Mouse (Mus musculus) liver, embryonic 13.5 days (tissue): ENCODE data around the gene Aimp1. TPM values are rescaled to one million over a fixed set of nuclear protein-coding genes. Genes with fewer than 3 reads are reported as not detected.
A peak's percentile ranks its signal among the peaks of the same experiment; 100 is the strongest.

ENCODE experiments used
- ATAC-seq: fragments of 200-750 bp; cut with Nextera tagmentation; 2 replicates; pipeline ENCODE4 v1.8.0; 2017; ENCODE audit warnings: low read depth, mild to moderate bottlenecking, moderate number of reproducible peaks, moderate library complexity
- DNase-seq: peaks from one replicate; pipeline ENCODE4 v3.0.0; 2022
- H3K27ac ChIP-seq: fragments of 300-500 bp; sonication (generic); 2 replicates; pipeline ENCODE4 v1.5.1; 2015; ENCODE audit warnings: moderate library complexity, mild to moderate bottlenecking, inconsistent platforms
- H3K27me3 ChIP-seq: fragments of 300-500 bp; sonication (generic); 2 replicates; pipeline ENCODE4 v1.6.1; 2015; ENCODE audit warnings: mild to moderate bottlenecking, inconsistent platforms
- H3K36me3 ChIP-seq: fragments of 300-500 bp; sonication (generic); 2 replicates; pipeline ENCODE4 v1.6.1; 2015; ENCODE audit warnings: mild to moderate bottlenecking, inconsistent platforms
- H3K4me1 ChIP-seq: fragments of 300-500 bp; sonication (generic); replicated peaks from 2 replicates; pipeline ENCODE4 v1.6.1; 2015; ENCODE audit warnings: inconsistent platforms
- H3K4me2 ChIP-seq: fragments of 300-500 bp; sonication (generic); 2 replicates; pipeline ENCODE4 v1.6.1; 2015; ENCODE audit warnings: inconsistent platforms, mild to moderate bottlenecking, moderate library complexity
- H3K4me3 ChIP-seq: fragments of 300-500 bp; sonication (generic); replicated peaks from 2 replicates; pipeline ENCODE4 v1.5.1; 2015; ENCODE audit warnings: mild to moderate bottlenecking, inconsistent platforms
- H3K9ac ChIP-seq: fragments of 300-500 bp; sonication (generic); 2 replicates; pipeline ENCODE4 v1.6.1; 2015; ENCODE audit warnings: mild to moderate bottlenecking, inconsistent platforms
- H3K9me3 ChIP-seq: fragments of 300-500 bp; sonication (generic); replicated peaks from 2 replicates; pipeline ENCODE4 v1.6.1; 2016; ENCODE audit warnings: inconsistent platforms
- WGBS: fragments of 180-500 bp; shearing (Covaris S2); methylation state at CpG from one replicate; pipeline ENCODE4 v1.1.7; 2015; ENCODE audit not compliant: insufficient replicate concordance; 5-methylcytosine and 5-hydroxymethylcytosine counted together
- polyA plus RNA-seq: library from polyadenylated mRNA; unstranded; fragments of >200 nt; fragmentation: Nextera tagmentation; extraction: Ambion mirVana; gene quantifications from 2 replicates; pipeline ENCODE4 v1.2.1, GENCODE M21; 2015

The Aimp1 gene
- 47.6 and 56.0 TPM in 2 replicates for polyA plus RNA-seq

GRCm38 (mm10) chr3:132684231-132684928 is at the start of gene Aimp1:
Gene Aimp1, minus strand, starts transcription at chr3:132684370.
- Histone ChIP-seq H3K4me1 (peaks cover 19% of the 10 kb centered on the region), H3K4me3 (peak within 1 kb of the TSS; percentile 84), H3K9me3 (no peaks in the 10 kb centered on the region), H3K36me3 (peaks cover 2% of the 10 kb centered on the region; the same call in 1 of the 2 replicates), H3K4me2 (peak within 1 kb of the TSS; percentile 79), H3K27ac (peak within 1 kb of the TSS; percentile 81), H3K27me3 (no peaks in the 10 kb centered on the region), H3K9ac (peak within 1 kb of the TSS; percentile 84)
- ATAC-seq (no peak), DNase-seq (no peak)
- 1% methylated on average over 27 of the region's 27 CpGs for WGBS

DNA sequence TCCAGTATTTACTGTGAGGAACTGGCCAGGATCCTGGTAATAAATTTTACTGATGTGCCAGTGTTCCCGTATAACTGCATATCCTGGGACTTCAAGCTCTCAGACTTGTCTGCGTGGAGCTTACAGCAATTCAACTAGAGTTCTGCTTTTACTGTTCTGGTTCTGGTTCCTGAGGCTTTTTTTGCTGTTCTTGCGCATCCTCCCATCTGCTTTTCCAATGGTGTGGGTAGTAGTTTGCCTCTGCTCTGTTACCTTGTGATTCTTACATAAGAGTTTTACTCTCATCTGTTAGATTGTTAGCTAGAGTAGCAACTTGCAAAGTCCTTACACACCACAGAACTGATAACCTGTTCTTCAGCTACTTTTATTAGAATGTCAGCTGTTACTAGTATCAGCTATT is 40.2 kb upstream of the Aimp1 start:
- 81% methylated on average over 3 of the region's 3 CpGs for WGBS
- no peak overlapping the region for H3K27ac ChIP-seq
- DNase-seq = no peak
- H3K4me3 ChIP-seq = no peak overlapping the region
- no peaks in the 10 kb centered on the region for H3K9me3 ChIP-seq
- no peak for ATAC-seq
- no peak overlapping the region for H3K9ac ChIP-seq
- H3K27me3 ChIP-seq = no peaks in the 10 kb centered on the region
- H3K36me3 ChIP-seq = peaks cover 5% of the 10 kb centered on the region; the same call in 1 of the 2 replicates
- no peak overlapping the region for H3K4me2 ChIP-seq
- no peaks in the 10 kb centered on the region for H3K4me1 ChIP-seq

DNA sequence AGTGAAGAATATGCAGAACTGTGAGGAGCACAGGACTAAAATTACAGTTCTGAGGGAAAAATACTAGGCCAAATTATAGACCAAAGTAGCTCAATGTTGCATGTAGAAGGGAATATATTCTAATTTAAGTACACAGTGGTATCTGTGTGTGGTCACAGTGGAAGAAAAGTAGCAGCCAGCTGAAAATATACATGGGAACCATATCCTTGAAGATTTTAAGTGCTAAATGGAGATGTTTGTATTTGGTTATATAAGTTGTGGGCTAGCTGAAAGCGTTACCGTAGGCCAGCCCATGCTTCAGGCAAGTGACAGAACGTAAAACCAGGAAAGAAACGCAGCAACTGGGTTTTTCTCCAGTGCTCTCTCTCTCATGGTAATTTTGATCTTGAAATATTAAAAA is 33.1 kb upstream of the Aimp1 start:
- 90% methylated on average over 4 of the region's 4 CpGs for WGBS
- no peak for DNase-seq
- no peak overlapping the region for H3K4me3 ChIP-seq
- no peak overlapping the region for H3K9ac ChIP-seq
- H3K36me3 ChIP-seq = peaks cover 8% of the 10 kb centered on the region; the same call in 1 of the 2 replicates
- H3K27me3 ChIP-seq = no peaks in the 10 kb centered on the region
- H3K4me2 ChIP-seq = no peak overlapping the region
- no peaks in the 10 kb centered on the region for H3K4me1 ChIP-seq
- no peak overlapping the region for H3K27ac ChIP-seq
- H3K9me3 ChIP-seq = no peaks in the 10 kb centered on the region
- no peak for ATAC-seq

DNA sequence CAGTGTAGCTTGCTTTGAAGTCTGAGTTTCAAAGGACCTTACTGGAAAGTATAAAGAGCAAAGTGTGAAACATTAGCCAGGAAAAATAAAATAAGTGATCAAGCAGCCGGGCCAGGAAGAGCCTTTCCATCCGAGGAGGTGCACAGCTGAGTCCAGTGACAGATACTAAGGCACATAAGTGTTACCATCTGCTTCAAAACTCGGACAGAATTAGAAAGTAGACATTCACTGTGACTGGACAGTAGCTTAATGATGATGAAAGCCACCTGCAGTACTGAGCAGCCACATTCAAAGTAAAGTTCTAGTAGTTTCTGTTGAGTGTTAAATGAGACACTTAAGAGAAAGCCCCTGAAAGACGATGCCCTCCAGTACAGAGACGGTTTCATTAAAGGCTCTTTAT is 29.7 kb upstream of the Aimp1 start:
- WGBS = 71% methylated on average over 5 of the region's 5 CpGs
- H3K4me3 ChIP-seq = no peak overlapping the region
- no peak for DNase-seq

DNA sequence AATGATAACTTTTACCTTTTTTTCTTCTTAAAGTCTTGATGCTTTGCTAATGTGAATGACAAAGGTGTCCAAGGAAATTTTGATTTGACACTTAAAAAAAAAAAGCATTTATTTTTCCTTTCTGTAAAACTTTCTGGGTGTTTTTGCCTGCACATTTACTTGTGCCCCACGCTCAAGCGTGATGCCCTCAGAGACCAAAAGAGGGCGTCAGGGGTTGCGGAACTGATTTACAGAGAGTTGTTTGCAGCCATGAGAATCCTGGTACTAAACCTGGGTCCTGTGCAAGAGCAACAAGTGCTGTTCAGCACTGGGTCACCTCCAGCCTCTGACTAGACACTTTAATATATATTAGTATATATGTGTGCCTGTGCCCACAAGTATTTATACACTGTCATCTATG is 22.8 kb upstream of the Aimp1 start:
- Histone ChIP-seq H3K9me3 (no peaks in the 10 kb centered on the region), H3K4me2 (no peak overlapping the region), H3K36me3 (no peaks in the 10 kb centered on the region), H3K27me3 (no peaks in the 10 kb centered on the region), H3K27ac (no peak overlapping the region), H3K4me3 (no peak overlapping the region), H3K4me1 (no peaks in the 10 kb centered on the region), H3K9ac (no peak overlapping the region)
- WGBS = 68% methylated on average over 4 of the region's 4 CpGs
- DNase-seq (no peak), ATAC-seq (no peak)

More for the DNA sequence above, 29.7 kb upstream of the Aimp1 start:
- Histone ChIP-seq H3K4me1 (no peaks in the 10 kb centered on the region), H3K9me3 (no peaks in the 10 kb centered on the region), H3K27ac (no peak overlapping the region), H3K36me3 (0 out of 2 replicates have a peak, but pooled peaks cover 2% of the 10 kb centered on the region), H3K4me2 (no peak overlapping the region), H3K27me3 (no peaks in the 10 kb centered on the region), H3K9ac (no peak overlapping the region)
- ATAC-seq = no peak

GRCm38 (mm10) chr3:132704216-132704615 is 20.0 kb upstream of the Aimp1 start:
- DNase-seq (no peak), ATAC-seq (no peak)
- Histone ChIP-seq H3K27ac (no peak overlapping the region), H3K36me3 (no peaks in the 10 kb centered on the region), H3K9me3 (no peaks in the 10 kb centered on the region), H3K4me3 (no peak overlapping the region), H3K9ac (no peak overlapping the region), H3K27me3 (no peaks in the 10 kb centered on the region), H3K4me2 (no peak overlapping the region), H3K4me1 (no peaks in the 10 kb centered on the region)
- WGBS = 72% methylated on average over 3 of the region's 3 CpGs

DNA sequence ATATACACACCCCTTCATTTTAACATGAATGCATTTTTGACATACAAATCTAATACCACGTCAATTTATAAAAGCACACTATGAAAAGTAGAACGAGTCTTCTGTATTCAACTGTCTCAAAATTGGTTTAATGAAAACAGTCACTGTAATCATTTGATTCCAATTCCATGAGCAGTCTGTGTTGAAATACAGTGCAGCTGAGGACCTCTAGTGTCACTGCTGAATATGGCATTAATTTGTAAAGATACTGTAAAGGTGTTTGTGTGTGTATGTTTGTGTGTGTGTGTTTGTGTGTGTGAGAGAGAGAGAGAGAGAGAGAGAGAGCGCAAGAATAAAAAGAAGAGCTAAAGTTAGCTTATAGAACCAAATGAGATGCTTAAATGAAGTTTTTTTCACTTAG is 17.2 kb upstream of the Aimp1 start:
- no peaks in the 10 kb centered on the region for H3K27me3 ChIP-seq
- no peaks in the 10 kb centered on the region for H3K36me3 ChIP-seq
- no peak overlapping the region for H3K9ac ChIP-seq
- no peak overlapping the region for H3K4me2 ChIP-seq
- WGBS = 60% methylated on average over 3 of the region's 3 CpGs
- DNase-seq (no peak), ATAC-seq (no peak)
- no peak overlapping the region for H3K4me3 ChIP-seq
- H3K27ac ChIP-seq = no peak overlapping the region
- H3K9me3 ChIP-seq = no peaks in the 10 kb centered on the region
- H3K4me1 ChIP-seq = no peaks in the 10 kb centered on the region

DNA sequence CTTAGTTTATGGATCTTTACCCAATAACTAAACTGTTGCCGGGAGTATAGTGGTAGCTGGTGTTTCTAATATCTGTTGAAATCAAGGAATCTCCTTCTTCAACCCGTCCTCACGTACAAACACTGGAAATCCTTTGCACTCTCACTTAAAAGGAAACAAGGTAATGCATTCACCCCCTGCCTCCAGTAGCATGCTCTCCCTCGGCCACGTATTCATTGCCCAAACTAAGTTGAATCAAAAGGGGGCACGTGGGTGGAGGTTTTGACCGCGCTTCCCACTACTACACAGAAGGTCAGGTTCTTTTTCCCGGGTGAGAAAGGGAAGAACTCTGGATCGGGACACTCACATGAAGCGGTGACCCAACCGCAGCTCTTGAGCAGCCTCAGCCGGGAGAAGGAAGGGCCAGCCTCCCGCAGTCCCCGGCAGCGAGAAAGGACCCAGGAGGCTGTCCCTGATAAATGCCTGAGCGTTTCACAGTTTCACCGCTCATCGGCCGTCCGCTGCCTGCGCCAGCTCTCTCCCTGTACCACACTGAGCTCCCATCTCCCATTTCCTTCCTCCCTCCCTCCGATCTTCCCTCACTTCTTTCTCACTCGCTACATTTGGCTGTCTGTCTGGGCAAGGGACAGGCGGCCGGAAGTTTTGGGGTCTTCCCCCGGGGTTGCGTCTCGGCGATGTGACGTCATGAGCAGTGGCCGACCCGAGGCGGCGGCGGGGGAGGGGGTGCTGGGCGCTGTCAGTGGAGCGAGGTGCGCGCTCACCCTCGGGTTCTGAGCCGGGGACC is 531 bp downstream of the Aimp1 start, which contains the start of gene Tbck:
Tbck (plus strand) TSS at position 698 of the 784 bp plus-strand sequence.
- Histone ChIP-seq H3K4me3 (peak within 1 kb of the TSS; percentile 84), H3K4me1 (peaks cover 20% of the 10 kb centered on the region), H3K9ac (peak within 1 kb of the TSS; percentile 84), H3K36me3 (no peaks in the 10 kb centered on the region), H3K9me3 (no peaks in the 10 kb centered on the region), H3K4me2 (peak within 1 kb of the TSS; percentile 79), H3K27me3 (no peaks in the 10 kb centered on the region), H3K27ac (peak within 1 kb of the TSS; percentile 81)
- DNase-seq (peak; percentile 88), ATAC-seq (peak; percentile 94)
- WGBS = 1% methylated on average over 42 of the region's 42 CpGs

DNA sequence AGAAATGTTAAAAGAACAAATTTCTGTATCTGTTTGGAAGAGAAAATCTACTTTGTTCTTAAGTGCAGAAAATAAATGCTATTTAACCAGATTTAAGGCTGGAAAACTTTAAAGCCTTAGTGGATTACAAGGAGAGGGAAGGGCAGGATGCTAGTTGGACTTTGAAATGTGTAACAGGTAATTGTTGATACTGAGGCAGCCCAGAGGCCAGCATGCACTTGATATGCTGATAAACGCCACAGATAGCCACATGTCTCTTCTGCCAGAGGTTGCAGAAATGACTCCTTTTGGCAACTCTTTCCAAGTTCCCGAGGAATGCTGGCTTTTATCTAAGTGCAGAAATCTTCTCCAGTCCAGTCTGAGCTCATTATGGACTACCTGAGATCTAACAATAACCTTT is 6.7 kb downstream of the Aimp1 start:
- 42% methylated on average over 2 of the region's 2 CpGs for WGBS
- DNase-seq = no peak
- no peak for ATAC-seq

DNA sequence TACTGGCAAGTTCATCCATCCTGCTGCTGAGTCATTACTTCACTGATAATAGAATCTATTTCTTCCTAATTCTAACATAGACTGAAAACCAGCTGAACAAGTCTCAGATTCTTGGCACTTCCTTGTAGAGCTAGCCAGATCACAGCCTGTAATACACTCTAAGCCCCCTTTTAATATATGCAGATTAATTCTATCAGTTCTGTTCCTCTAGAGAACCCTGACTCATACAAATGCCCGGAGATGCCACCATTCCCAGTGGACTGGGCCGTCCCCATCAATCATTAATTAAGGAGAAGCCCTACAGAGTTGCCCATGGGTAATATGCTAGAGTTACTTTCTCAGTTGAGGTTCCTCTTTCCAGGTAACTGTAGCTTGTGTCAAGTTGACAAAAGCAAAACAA is 28.2 kb downstream of the Aimp1 start:
- Histone ChIP-seq H3K4me1 (no peaks in the 10 kb centered on the region), H3K4me3 (no peak overlapping the region), H3K9me3 (no peaks in the 10 kb centered on the region), H3K27ac (no peak overlapping the region), H3K4me2 (no peak overlapping the region), H3K36me3 (peaks cover 24% of the 10 kb centered on the region), H3K27me3 (no peaks in the 10 kb centered on the region), H3K9ac (no peak overlapping the region)
- 74% methylated on average over 2 of the region's 2 CpGs for WGBS
- no peak for ATAC-seq
- DNase-seq = no peak

More for the DNA sequence above, 6.7 kb downstream of the Aimp1 start:
- Histone ChIP-seq H3K36me3 (peaks cover 19% of the 10 kb centered on the region), H3K9ac (no peak overlapping the region), H3K4me3 (no peak overlapping the region), H3K9me3 (no peaks in the 10 kb centered on the region), H3K27ac (no peak overlapping the region), H3K4me2 (no peak overlapping the region), H3K27me3 (no peaks in the 10 kb centered on the region), H3K4me1 (peaks cover 11% of the 10 kb centered on the region)

DNA sequence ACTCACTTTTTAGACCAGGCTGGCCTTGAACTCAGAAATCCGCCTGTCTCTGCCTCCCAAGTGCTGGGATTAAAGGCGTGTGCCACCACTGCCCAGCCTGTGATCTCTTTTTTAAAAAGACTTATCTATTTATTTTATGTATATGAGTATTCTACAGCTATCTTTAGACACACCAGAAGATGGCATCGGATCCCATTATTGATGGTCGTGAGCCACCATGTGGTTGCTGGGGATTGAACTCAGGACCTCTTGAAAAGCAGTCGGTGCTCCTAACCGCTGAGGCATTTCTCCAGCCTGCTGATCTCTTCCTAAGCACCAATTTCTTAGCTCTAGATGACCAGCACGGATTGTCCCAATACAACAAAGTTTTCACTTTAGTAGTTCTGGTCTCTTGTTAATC is 30.2 kb downstream of the Aimp1 start:
- Histone ChIP-seq H3K4me1 (no peaks in the 10 kb centered on the region), H3K4me3 (no peak overlapping the region), H3K36me3 (peaks cover 6% of the 10 kb centered on the region), H3K9ac (no peak overlapping the region), H3K27me3 (no peaks in the 10 kb centered on the region), H3K9me3 (no peaks in the 10 kb centered on the region), H3K4me2 (no peak overlapping the region), H3K27ac (no peak overlapping the region)
- WGBS = 72% methylated on average over 7 of the region's 7 CpGs
- no peak for DNase-seq
- no peak for ATAC-seq
